Mouse (Mus musculus) adrenal gland, postnatal 14 days (tissue): ENCODE data around the gene Hsd3b6. TPM values are rescaled to one million over a fixed set of nuclear protein-coding genes. Genes with fewer than 3 reads are reported as not detected.

Source experiments
- total RNA-seq: library from RNA; stranded (reverse); gene quantifications from 2 replicates; pipeline ENCODE4 v1.2.3, GENCODE M21; 2021

Gene Hsd3b6
- total RNA-seq, 1 experiment from 2014 or later = 47.6 TPM

Other genes with a start within 250 kb of the Hsd3b6 start
- gene Gm10681, start 225.6 kb downstream of the Hsd3b6 start, total RNA-seq = 1.1 TPM in 1 of 2 replicates, not detected in the other
- 0.23 and 6.3 TPM in 2 replicates for gene Hsd3b5, start 184.2 kb downstream of the Hsd3b6 start, total RNA-seq
- gene Hsd3b2, start 89.9 kb downstream of the Hsd3b6 start, total RNA-seq = 0.15 and 2.4 TPM in 2 replicates
- 1.1 and 33.0 TPM in 2 replicates for gene Hsd3b3, start 51.3 kb downstream of the Hsd3b6 start, total RNA-seq
- 6,308 and 6,460 TPM in 2 replicates for gene Hsd3b1, start 45.4 kb upstream of the Hsd3b6 start, total RNA-seq
- 200 and 208 TPM in 2 replicates for gene Hao2, start 78.8 kb upstream of the Hsd3b6 start, total RNA-seq